Mouse (Mus musculus): ENCODE data around the gene Ngfr.

DNA sequence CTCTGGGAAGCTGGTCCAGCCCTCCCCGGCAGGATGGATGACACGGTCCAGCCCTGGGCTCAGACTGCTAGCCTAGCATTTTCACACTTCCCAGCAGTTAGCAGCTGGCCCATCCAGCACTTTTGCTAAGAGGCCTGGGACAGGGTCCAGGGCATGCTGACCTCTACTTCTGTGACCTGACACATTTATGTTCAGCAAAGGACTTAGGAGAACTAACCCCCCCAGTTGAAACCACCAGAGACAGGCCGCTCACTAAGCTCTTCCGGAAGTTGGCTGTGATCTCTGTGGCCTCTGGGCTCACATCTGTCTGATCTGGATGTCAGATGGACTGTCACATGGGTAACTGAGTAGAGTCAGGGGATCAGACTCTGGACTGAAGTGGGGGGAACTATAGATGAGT, 33.5 kb upstream of the Ngfr start:
- no peak for TF ChIP-seq CTCF (IDR thresholded peaks at IDR 0.05; ENCODE audit: control insufficient read depth, insufficient read depth, insufficient read length)
- no peak for TF ChIP-seq MYOG (IDR thresholded peaks at IDR 0.05; ENCODE audit: control insufficient read depth, extremely low read depth, insufficient read length)
- no peak for TF ChIP-seq MAX (IDR thresholded peaks at IDR 0.05)
- TF ChIP-seq USF1 (IDR thresholded peaks at IDR 0.05; ENCODE audit: low read depth), result no peak

All from C2C12 (cell line).